Mouse (Mus musculus): ENCODE data around the gene Tmco5. TPM values are rescaled to one million over a fixed set of nuclear protein-coding genes. Genes with fewer than 3 reads are reported as not detected.

Gene Tmco5
- polyA plus RNA-seq, 1 experiment from 2014 or later = not detected

- H3K4me3 ChIP-seq (ENCODE audit: low read depth, low read length) = no peak overlapping the region
- no peaks in the 10 kb centered on the region for H3K36me3 ChIP-seq (ENCODE audit: control insufficient read depth, insufficient read depth, low read length)
- H3K27ac ChIP-seq (ENCODE audit: low read length) = no peak overlapping the region
- ATAC-seq = no peak
- no peaks in the 10 kb centered on the region for H3K4me1 ChIP-seq (ENCODE audit: control insufficient read depth, insufficient read depth, low read length)
- no peaks in the 10 kb centered on the region for H3K27me3 ChIP-seq (ENCODE audit: control insufficient read depth, insufficient read depth, low read depth, low read length)
- no peak overlapping the region for H3K9ac ChIP-seq (ENCODE audit: low read depth, low read length)
- no peaks in the 10 kb centered on the region for H3K9me3 ChIP-seq (replicated peaks; ENCODE audit: control insufficient read depth, low read length, poor library complexity, severe bottlenecking)
- 71% methylated on average over 2 of the region's 2 CpGs for WGBS
- no peak overlapping the region for H3K4me2 ChIP-seq (ENCODE audit: low read length)
These were observed 57.9 kb downstream of the Tmco5 start for GRCm38 (mm10) chr2:116936371-116936770.

- H3K4me1 ChIP-seq (ENCODE audit: control insufficient read depth, insufficient read depth, low read length) = no peaks in the 10 kb centered on the region
- WGBS = 89% methylated on average over 1 of the region's 1 CpGs
- no peak overlapping the region for H3K4me2 ChIP-seq (ENCODE audit: low read length)
- H3K36me3 ChIP-seq (ENCODE audit: control insufficient read depth, insufficient read depth, low read length) = no peaks in the 10 kb centered on the region
- H3K27me3 ChIP-seq (ENCODE audit: control insufficient read depth, insufficient read depth, low read depth, low read length) = no peaks in the 10 kb centered on the region
- no peak overlapping the region for H3K9ac ChIP-seq (ENCODE audit: low read depth, low read length)
- H3K27ac ChIP-seq (ENCODE audit: low read length) = no peak overlapping the region
- no peak for ATAC-seq
- no peak overlapping the region for H3K4me3 ChIP-seq (ENCODE audit: low read depth, low read length)
- no peaks in the 10 kb centered on the region for H3K9me3 ChIP-seq (replicated peaks; ENCODE audit: control insufficient read depth, low read length, poor library complexity, severe bottlenecking)
These were observed 58.7 kb downstream of the Tmco5 start for GRCm38 (mm10) chr2:116937166-116937565.

GRCm38 (mm10) chr2:116941816-116942215 lies 63.3 kb downstream of the Tmco5 start:
- Histone ChIP-seq H3K9me3 (replicated peaks; ENCODE audit: control insufficient read depth, low read length, poor library complexity, severe bottlenecking) (no peaks in the 10 kb centered on the region), H3K27me3 (ENCODE audit: control insufficient read depth, insufficient read depth, low read depth, low read length) (no peaks in the 10 kb centered on the region), H3K9ac (ENCODE audit: low read depth, low read length) (no peak overlapping the region), H3K36me3 (ENCODE audit: control insufficient read depth, insufficient read depth, low read length) (no peaks in the 10 kb centered on the region), H3K27ac (ENCODE audit: low read length) (no peak overlapping the region), H3K4me1 (ENCODE audit: control insufficient read depth, insufficient read depth, low read length) (no peaks in the 10 kb centered on the region), H3K4me2 (ENCODE audit: low read length) (no peak overlapping the region), H3K4me3 (ENCODE audit: low read depth, low read length) (no peak overlapping the region)
- ATAC-seq = no peak
- WGBS = 91% methylated on average over 3 of the region's 3 CpGs

Other genes starting within 250 kb of the Tmco5 start
- 7.6 TPM in 2 replicates for gene Spred1, start 242.7 kb downstream of the Tmco5 start, polyA plus RNA-seq (2015; fragmentation: Nextera tagmentation; extraction: Ambion mirVana)